Mouse (Mus musculus): ENCODE results near the gene Tshz2.

- TF ChIP-seq EP300 (IDR thresholded peaks at IDR 0.05; ENCODE audit: low read depth) (no peak), CTCF (IDR thresholded peaks at IDR 0.05; ENCODE audit: low read depth) (no peak)
Measured at GRCm38 (mm10) chr2:170011858-170012257, 379.0 kb downstream of the Tshz2 start.

Data from liver, embryonic 14.5 days (tissue).